In the genomic region with DNA sequence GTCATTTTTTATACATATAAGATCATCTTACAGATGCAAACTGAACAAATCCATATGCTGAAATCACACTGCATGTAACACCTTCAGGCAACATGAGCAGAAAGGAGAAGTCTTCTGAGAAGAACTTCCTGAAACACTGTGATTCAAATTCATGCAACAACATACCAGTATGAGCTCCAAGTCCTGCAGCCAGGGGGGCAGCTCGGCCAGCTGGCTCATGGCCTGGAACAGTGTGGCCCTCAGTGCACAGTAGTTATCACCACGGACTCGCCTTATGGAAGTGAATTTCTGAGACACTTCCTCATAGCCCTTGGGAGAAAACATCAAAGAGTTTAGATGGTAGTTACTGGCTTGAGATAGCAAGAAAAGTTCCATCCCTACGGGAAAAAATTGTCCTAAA, we compare ENCODE assay signal across 10 mouse cellular contexts. TPM values are rescaled to one million over a fixed set of nuclear protein-coding genes. Genes with fewer than 3 reads are reported as not detected.
DNase-seq lines count a peak whose midpoint lies in the region; ATAC-seq and TF ChIP-seq lines count a peak whose summit lies in the region.
"Had no signal": no experiment of that assay in that cellular context is flagged by ENCODE, and none has a peak within 500 bp of the region (broad histone marks: within the 10 kb centered on the region; RNA-seq: fewer than 3 reads in every experiment).

No protein-coding gene starts in this region.

- H3K27me3 ChIP-seq in lung, embryonic 14.5 days (ENCODE audit: insufficient read depth, low read length): no peaks in the 10 kb centered on the region
- H3K27me3 ChIP-seq in midbrain, embryonic 15.5 days (replicated peaks): no peaks in the 10 kb centered on the region
- H3K27me3 ChIP-seq: liver, embryonic 15.5 days; neural tube, embryonic 13.5 days had no signal

- no peaks in the 10 kb centered on the region for H3K9me3 ChIP-seq in lung, embryonic 14.5 days (ENCODE audit: low read depth, low read length)
- H3K9me3 ChIP-seq in midbrain, embryonic 15.5 days: no peaks in the 10 kb centered on the region
- H3K9me3 ChIP-seq: liver, embryonic 15.5 days; neural tube, embryonic 13.5 days had no signal

- no peak for ATAC-seq in lung, embryonic 14.5 days (ENCODE audit: insufficient read depth)
- ATAC-seq in midbrain, embryonic 15.5 days (replicated peaks): no peak

- H3K9ac ChIP-seq in lung, embryonic 14.5 days: no peak overlapping the region
- no peak overlapping the region for H3K9ac ChIP-seq in midbrain, embryonic 15.5 days
- H3K9ac ChIP-seq: liver, embryonic 15.5 days; neural tube, embryonic 13.5 days had no signal

- intact Hi-C loops in heart, postnatal 10 days (cut with DNase I): loop anchor here (5.0 kb wide), 1 partner anchor 149 kb away; a partner anchor contains a TSS

- DNase-seq in lung, embryonic 14.5 days: peak; percentile 35
- DNase-seq in lung, adult 2 months: no peak
- peak; percentile 72 for DNase-seq in fat pad, adult 2 months (ENCODE audit: extremely low read depth, low read depth, low spot score)
- peak; percentile 78 to 86 for DNase-seq in heart, postnatal 10 days
- DNase-seq in testis, postnatal 10 days (ENCODE audit: low spot score): peak; percentile 67
- DNase-seq in frontal cortex, adult 2 months (ENCODE audit: extremely low spot score in 1 of 2, low spot score in 1 of 2): no peak

- 62% methylated on average over 4 of the region's 4 CpGs for WGBS in lung, embryonic 14.5 days
- 39% methylated on average over 4 of the region's 4 CpGs for WGBS in lung, adult 2 months
- 92% methylated on average over 4 of the region's 4 CpGs for WGBS in midbrain, embryonic 15.5 days

- TF ChIP-seq CTCF in lung, embryonic 14.5 days (IDR thresholded peaks at IDR 0.05; ENCODE audit: low read depth): no peak
- TF ChIP-seq CTCF in lung, adult 2 months (IDR thresholded peaks at IDR 0.05; ENCODE audit: insufficient read depth, low read length): no peak

- no peak for TF ChIP-seq POLR2A in lung, adult 2 months (IDR thresholded peaks at IDR 0.05; ENCODE audit: borderline replicate concordance, extremely low read depth, low read depth, low read length)

- no peak overlapping the region for H3K27ac ChIP-seq in lung, embryonic 14.5 days (ENCODE audit: low read depth)
- no peak overlapping the region for H3K27ac ChIP-seq in midbrain, embryonic 15.5 days
- H3K27ac ChIP-seq: kidney, postnatal 0 days; liver, embryonic 15.5 days; neural tube, embryonic 13.5 days had no signal

- no peak overlapping the region for H3K4me3 ChIP-seq in lung, embryonic 14.5 days (ENCODE audit: low read depth, low read length)
- no peak overlapping the region for H3K4me3 ChIP-seq in lung, adult 2 months (replicated peaks; ENCODE audit: extremely low read depth, low read depth, low read length)
- H3K4me3 ChIP-seq in midbrain, embryonic 15.5 days: no peak overlapping the region
- H3K4me3 ChIP-seq: liver, embryonic 15.5 days; neural tube, embryonic 13.5 days had no signal

- peaks cover 37% of the 10 kb centered on the region for H3K36me3 ChIP-seq in lung, embryonic 14.5 days (ENCODE audit: insufficient read depth)
- peaks cover 13% of the 10 kb centered on the region; the same call in 1 of the 2 replicates for H3K36me3 ChIP-seq in midbrain, embryonic 15.5 days (replicated peaks)

- no peaks in the 10 kb centered on the region for H3K4me1 ChIP-seq in lung, embryonic 14.5 days (ENCODE audit: insufficient read depth)
- peaks cover 18% of the 10 kb centered on the region for H3K4me1 ChIP-seq in lung, adult 2 months (ENCODE audit: control insufficient read depth, insufficient read depth, low read length)
- 0 out of 2 replicates have a peak, but pooled peaks cover 2% of the 10 kb centered on the region for H3K4me1 ChIP-seq in midbrain, embryonic 15.5 days

- no peak overlapping the region for H3K4me2 ChIP-seq in lung, embryonic 14.5 days
- H3K4me2 ChIP-seq in midbrain, embryonic 15.5 days: no peak overlapping the region
- H3K4me2 ChIP-seq: liver, embryonic 15.5 days; neural tube, embryonic 13.5 days had no signal

RNA-seq across cellular contexts. Expression of a gene that starts 14.3 kb away (rescaled TPM):
- 39.2 and 41.8 TPM in 2 replicates for polyA plus RNA-seq in lung, embryonic 14.5 days (2014; fragmentation: Nextera tagmentation; extraction: Ambion mirVana)
- polyA plus RNA-seq in lung, adult 2 months (2012; rRNA removed): 16.4 and 23.7 TPM in 2 replicates
- 10 to 100 TPM; 38.2 to 43.5 TPM for total RNA-seq in heart, postnatal 10 days (2021)
- 23.6 and 25.4 TPM in 2 replicates for polyA plus RNA-seq in frontal cortex, adult 2 months (2012; rRNA removed)
- 22.3 and 24.2 TPM in 2 replicates for polyA plus RNA-seq in midbrain, embryonic 15.5 days (2015; fragmentation: Nextera tagmentation; extraction: Ambion mirVana)

Comparison
In these comparisons a context has a peak if more than half of its experiments do, and no peak if none do; other contexts are left out.
1. DNase-seq: peak in lung, embryonic 14.5 days (single experiment), fat pad, adult 2 months (single experiment), heart, postnatal 10 days (2 of 2) and testis, postnatal 10 days (single experiment); none in lung, adult 2 months (single experiment) and frontal cortex, adult 2 months (0 of 2).